Mouse (Mus musculus) thymus, postnatal 36 days (tissue): ENCODE results near the gene Zfp108.

Experiments used
- DNase-seq, 2 experiments: peaks; one replicate each; pipeline ENCODE4 v3.0.0; 2022; ENCODE audit warnings: mixed read lengths in 2 of 2

The Zfp108 gene

DNA sequence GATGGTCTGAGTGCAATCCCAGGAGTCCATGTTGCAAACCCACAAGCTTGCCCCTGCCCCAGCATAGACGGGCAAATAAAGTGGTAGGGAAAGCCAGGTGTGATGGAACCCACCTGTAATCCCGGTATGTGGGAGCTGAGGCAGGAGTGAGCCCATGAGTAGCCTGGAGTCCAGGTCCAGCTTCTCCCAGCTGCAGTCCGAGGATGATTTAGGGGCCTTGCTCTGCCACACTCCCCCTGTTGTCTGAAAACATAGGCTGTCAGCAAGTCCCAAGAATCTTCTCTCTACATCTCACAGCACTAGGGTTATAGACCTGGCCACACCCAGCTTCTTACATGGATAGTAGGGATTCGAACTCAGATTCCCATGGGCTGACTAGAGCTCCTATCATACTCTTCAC lies 32.3 kb downstream of the Zfp108 start:
- no peak for DNase-seq

- no peak for DNase-seq
Observed at GRCm38 (mm10) chr7:24287670-24288069, 33.1 kb downstream of the Zfp108 start.

- no peak for DNase-seq
Observed at GRCm38 (mm10) chr7:24288512-24288911, 33.9 kb downstream of the Zfp108 start.

DNA sequence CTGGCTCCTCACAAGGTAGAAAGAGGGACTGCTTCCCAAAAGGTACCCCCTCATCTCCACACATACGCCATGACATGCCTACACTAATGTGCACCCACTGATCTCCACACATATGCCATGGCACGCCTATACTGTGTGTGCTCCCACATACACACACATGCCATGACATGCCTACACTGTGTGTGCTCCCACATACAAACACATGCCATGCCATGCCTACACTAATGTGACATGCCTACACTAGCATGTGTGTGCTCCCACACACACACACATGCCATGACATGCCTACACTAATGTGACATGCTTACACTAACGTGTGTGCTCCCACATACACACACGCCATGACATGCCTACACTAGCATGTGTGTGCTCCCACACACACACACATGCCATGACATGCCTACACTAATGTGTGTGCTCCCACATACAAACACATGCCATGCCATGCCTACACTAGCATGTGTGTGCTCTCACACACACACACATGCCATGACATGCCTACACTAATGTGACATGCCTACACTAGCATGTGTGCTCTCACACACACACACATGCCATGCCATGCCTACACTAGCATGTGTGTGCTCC lies 35.6 kb downstream of the Zfp108 start:
- DNase-seq: no peak

- DNase-seq: no peak
Observed at GRCm38 (mm10) chr7:24291387-24292090, 36.9 kb downstream of the Zfp108 start.

DNA sequence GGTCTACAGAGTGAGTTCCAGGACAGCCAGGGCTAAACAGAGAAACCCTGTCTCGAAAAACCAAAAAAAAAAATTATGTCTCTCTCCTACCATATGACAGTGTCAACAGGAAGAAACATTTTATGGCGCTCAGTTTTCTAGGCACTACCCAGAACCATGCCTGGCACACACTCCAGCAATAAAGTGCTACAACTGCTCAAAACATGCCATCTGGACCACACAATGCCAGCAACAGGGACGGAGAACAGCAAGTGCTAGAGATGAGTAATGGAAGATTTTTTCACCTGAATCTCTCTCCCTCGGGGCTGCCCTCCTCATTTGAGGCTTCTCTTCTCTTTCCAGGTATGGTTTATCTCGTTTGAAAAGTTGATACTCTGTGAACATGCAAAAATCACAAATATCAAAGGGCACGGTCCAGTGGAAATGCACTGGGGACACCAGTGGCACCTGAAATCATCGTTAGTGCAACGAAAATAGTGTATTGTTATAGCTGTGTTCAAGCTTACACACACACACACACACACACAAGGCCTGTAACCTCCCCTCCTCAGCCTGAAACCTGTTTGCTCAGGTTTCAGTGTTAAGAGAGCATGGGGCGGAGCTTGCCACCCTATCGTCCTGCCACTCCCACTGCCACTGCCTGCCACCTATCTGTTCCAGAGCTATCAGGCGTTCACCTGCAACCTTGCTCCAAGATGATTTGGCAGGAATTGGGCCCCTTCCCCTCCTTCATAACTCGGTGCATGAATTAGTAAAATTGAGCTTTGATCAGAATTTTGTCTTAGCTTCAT lies 38.7 kb downstream of the Zfp108 start:
- DNase-seq: no peak

DNA sequence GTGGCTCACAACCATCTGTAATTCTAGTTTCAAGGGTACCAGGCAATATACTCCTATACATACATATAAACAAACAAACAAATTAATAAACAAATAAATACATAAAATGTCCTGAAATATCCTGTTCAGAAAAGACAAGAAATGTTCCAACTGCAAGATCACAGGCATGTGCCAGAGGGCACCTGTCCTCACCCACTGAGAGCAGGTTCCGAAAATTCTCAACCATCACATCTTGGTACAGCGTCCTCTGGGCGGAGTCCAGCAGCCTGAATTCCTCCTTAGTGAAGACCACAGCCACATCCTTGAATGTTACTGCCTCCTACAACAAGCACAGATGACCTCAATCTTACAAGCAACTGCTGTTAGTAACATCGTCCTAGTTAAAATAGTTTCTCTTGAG lies 40.2 kb downstream of the Zfp108 start:
- no peak for DNase-seq

- no peak for DNase-seq
Observed at GRCm38 (mm10) chr7:24295376-24295775, 40.8 kb downstream of the Zfp108 start.

DNA sequence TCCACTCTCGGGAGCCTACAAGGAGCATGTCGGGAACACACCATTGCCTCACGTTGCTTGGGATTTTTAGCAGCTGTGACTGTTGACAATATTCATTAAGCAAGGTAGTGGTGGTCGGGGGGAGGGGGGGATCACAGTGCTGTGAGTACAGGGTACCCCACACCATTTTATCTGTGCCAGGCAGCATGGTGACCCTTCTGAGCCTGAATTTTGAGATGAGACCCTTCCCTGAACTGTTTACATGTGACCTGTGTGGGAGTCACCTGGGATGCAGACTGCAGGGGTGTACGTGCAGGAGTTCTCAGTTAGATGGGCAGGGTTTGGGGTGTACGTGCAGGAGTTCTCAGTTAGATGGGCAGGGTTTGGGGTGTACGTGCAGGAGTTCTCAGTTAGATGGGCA lies 41.8 kb downstream of the Zfp108 start:
- no peak for DNase-seq

DNA sequence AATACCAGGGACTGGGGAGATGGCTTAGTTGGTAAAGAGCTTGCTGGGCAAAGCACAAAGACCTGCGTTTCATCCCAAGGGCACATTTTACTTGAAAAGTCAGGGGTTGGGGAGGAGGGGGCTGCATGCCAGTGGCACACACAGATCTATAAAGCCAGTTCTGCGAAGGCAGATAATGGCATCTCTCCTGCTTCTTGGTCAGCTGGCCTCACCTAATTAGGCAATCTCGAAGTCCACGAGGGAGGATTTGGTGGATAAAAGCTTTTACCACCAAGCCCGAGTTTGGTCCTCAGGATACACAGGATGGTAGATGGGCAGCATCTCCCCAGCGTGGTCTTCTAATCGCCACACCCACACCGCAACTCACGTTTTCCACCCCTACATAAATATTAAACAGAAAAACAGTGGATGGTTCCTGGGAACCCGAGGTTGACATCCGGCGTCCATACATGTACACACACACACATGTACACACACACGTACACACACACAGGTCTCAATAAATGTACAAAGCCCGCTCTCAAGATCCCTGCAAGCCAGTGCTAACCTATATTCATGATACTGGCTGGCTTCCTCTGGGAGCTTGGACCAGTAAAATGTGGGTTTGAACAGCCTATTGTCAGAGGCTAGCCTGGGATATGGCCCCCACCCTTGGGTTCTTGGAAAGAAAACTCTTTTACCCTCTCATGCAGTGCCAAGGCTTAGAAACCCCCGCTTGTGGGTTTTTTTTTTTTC lies 42.9 kb downstream of the Zfp108 start:
- no peak for DNase-seq

DNA sequence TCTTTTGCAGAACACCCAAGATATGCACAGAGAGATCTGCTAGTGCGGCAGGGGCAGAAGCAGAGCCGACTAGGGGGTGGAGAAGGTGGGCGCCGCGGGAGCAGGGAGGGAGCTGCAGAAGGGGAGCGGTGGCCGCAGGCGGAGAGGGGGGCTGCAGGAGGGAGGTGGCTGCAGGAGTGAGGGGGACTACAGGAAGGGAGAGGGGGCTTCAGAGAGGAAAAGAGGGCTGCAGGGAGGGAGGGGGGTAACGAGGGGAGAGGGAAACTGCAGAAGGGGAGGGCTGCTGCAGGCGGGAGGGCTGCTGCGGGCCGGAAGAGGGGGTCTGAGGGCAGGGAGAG lies 44.0 kb downstream of the Zfp108 start:
- DNase-seq: peak; percentile 39 to 57

DNA sequence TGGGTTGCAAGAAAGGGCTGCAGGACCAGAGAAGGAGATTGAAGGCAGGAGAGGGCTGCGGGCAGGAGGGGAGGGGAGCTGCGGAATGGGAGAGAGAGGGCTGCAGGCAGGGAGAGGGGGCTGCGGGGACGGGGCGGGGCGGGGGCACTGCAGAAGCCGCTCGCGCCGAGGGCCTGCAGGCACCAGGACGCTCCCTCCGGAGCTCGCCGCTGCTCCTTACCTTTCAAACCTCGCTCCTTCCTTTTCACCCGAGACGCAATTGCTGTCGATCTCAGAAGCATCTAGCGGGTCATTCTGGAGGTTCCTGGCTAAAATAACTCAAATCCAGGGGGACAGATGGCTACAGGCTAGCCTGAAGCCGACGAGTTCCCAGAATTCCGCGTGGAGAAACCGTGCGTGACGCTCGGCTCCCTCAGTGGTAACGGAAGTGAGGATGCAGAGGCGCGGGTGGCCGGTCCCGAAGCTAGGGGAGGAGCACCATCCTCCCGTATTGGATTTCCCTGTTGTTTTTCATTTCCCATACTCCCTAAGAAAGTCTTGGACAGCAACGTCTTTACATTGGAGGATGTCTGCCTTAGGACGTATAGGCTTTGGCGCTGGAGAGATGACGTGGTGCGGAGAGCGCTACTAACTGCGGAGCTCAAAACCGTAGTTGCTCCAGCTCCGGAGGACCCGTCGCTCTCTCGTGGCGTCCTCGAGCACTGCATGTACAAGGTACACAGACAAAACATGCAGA lies 44.5 kb downstream of the Zfp108 start:
- peak; percentile 66 to 80 for DNase-seq

- DNase-seq: peak in 1 of 2 experiments; percentile 12
Observed at GRCm38 (mm10) chr7:24299823-24300481, 45.4 kb downstream of the Zfp108 start.

DNA sequence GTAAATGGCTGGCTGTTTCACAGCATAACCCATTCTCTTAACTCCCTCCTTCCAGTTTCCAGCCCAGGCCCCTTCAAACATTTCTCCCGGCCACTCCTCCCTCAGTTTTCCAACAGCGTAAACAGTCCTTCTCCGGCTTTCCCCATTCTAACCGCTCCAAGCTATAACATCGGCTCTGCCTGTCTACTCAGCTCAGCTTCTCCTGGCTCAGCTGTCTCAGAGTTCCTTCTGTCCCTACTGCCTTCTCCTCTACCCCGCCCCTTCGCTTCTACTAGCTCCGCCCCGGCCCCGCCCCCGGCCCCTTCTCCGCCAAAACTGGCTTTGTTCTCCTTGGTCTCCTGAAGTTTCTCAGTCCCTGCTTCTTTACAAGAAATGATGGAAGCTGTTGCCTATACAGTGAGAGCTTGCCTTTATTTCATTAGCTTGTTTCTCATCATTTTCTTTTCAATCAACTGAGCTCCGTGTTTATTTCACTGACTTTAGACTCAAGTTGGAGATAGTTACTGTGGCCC lies 46.2 kb downstream of the Zfp108 start, which contains the start of gene Zfp61:
Gene Zfp61, minus strand, starts transcription at position 462 of the 512 bp plus-strand sequence.
- DNase-seq: peak; percentile 12 to 33
